ENCODE assay signal across 9 mouse cellular contexts in genomic region chr6:34874101-34874921, GRCm38 (mm10). TPM values are rescaled to one million over a fixed set of nuclear protein-coding genes. Genes with fewer than 3 reads are reported as not detected.
DNase-seq lines count a peak whose midpoint lies in the region; ATAC-seq lines count a peak whose summit lies in the region.
"Had no signal": no experiment of that assay in that cellular context is flagged by ENCODE, and none has a peak within 500 bp of the region (broad histone marks: within the 10 kb centered on the region; RNA-seq: fewer than 3 reads in every experiment).

No protein-coding gene starts in this region.

- H3K4me2 ChIP-seq in hindbrain, embryonic 16.5 days (ENCODE audit: low read length): no peak overlapping the region
- H3K4me2 ChIP-seq in heart, embryonic 13.5 days: peak overlapping the region; percentile 77

- H3K27me3 ChIP-seq in hindbrain, embryonic 10.5 days (ENCODE audit: insufficient read depth, poor library complexity, severe bottlenecking): no peaks in the 10 kb centered on the region
- no peaks in the 10 kb centered on the region for H3K27me3 ChIP-seq in hindbrain, embryonic 16.5 days (replicated peaks; ENCODE audit: control insufficient read depth, insufficient read depth, low read length)
- H3K27me3 ChIP-seq in heart, embryonic 13.5 days (replicated peaks): no peaks in the 10 kb centered on the region
- H3K27me3 ChIP-seq: CH12.LX had no signal

- H3K9me3 ChIP-seq in hindbrain, embryonic 10.5 days: no peaks in the 10 kb centered on the region
- H3K9me3 ChIP-seq in hindbrain, embryonic 16.5 days (ENCODE audit: control insufficient read depth, low read length): no peaks in the 10 kb centered on the region
- no peaks in the 10 kb centered on the region for H3K9me3 ChIP-seq in heart, embryonic 13.5 days

- no peak for ATAC-seq in hindbrain, embryonic 16.5 days
- ATAC-seq in common myeloid progenitor, adult 5-6 weeks (replicated peaks; ENCODE audit: low read depth, poor library complexity, severe bottlenecking): peak; percentile 31
- ATAC-seq in heart, embryonic 13.5 days (ENCODE audit: extremely low read depth, insufficient number of reproducible peaks, low FRiP score, low TSS enrichment): no peak
- ATAC-seq in megakaryocyte-erythroid progenitor cell, adult 5-6 weeks (replicated peaks; ENCODE audit: low FRiP score, low TSS enrichment, poor library complexity, severe bottlenecking): peak; percentile 8; the same call in 1 of the 2 replicates

- 72% methylated on average over 21 of the region's 21 CpGs for whole genome bisulfite sequencing in hindbrain, embryonic 10.5 days
- 72% methylated on average over 21 of the region's 21 CpGs for WGBS in hindbrain, embryonic 16.5 days
- WGBS in heart, embryonic 13.5 days: 31% methylated on average over 21 of the region's 21 CpGs

- H3K9ac ChIP-seq in hindbrain, embryonic 16.5 days (ENCODE audit: low read depth, low read length): no peak overlapping the region
- H3K9ac ChIP-seq in heart, embryonic 13.5 days: peak overlapping the region; percentile 60

- no peak for DNase-seq in hindbrain, embryonic 10.5 days (ENCODE audit: low spot score)
- DNase-seq in kidney, postnatal 25 days: peak; percentile 81 to 93
- no peak for DNase-seq in left cerebral cortex, postnatal 36 days (ENCODE audit: low spot score in 2 of 2)
- no peak for DNase-seq in layer of hippocampus, adult 8-10 months (ENCODE audit: low spot score in 2 of 2)

- intact Hi-C loops in left cerebral cortex, postnatal 36 days (cut with DNase I): loop anchor here (10.0 kb wide), 1 partner anchor 360 kb away; no protein-coding TSS in a partner anchor

- H3K36me3 ChIP-seq in hindbrain, embryonic 10.5 days: peaks cover 30% of the 10 kb centered on the region
- no peaks in the 10 kb centered on the region for H3K36me3 ChIP-seq in hindbrain, embryonic 16.5 days (ENCODE audit: control insufficient read depth, insufficient read depth, low read length)
- peaks cover 8% of the 10 kb centered on the region for H3K36me3 ChIP-seq in heart, embryonic 13.5 days

- H3K4me3 ChIP-seq in hindbrain, embryonic 10.5 days: no peak overlapping the region
- H3K4me3 ChIP-seq in hindbrain, embryonic 16.5 days (ENCODE audit: low read length): no peak overlapping the region
- H3K4me3 ChIP-seq in heart, embryonic 13.5 days: no peak overlapping the region

- peak overlapping the region; percentile 60 for H3K27ac ChIP-seq in hindbrain, embryonic 10.5 days
- no peak overlapping the region for H3K27ac ChIP-seq in hindbrain, embryonic 16.5 days (ENCODE audit: low read depth, low read length)
- peak overlapping the region; percentile 96 for H3K27ac ChIP-seq in heart, embryonic 13.5 days (replicated peaks)

- peaks cover 55% of the 10 kb centered on the region for H3K4me1 ChIP-seq in hindbrain, embryonic 10.5 days (replicated peaks)
- peaks cover 13% of the 10 kb centered on the region for H3K4me1 ChIP-seq in hindbrain, embryonic 16.5 days (ENCODE audit: control insufficient read depth, insufficient read depth, low read depth, low read length)
- H3K4me1 ChIP-seq in heart, embryonic 13.5 days: peaks cover 65% of the 10 kb centered on the region

RNA-seq across cellular contexts. Expression of gene Cyren, which starts 3.5 kb away (rescaled TPM):
- 17.9 and 18.4 TPM in 2 replicates for polyA plus RNA-seq in hindbrain, embryonic 10.5 days (2016; fragmentation: Nextera tagmentation; extraction: Ambion mirVana)
- polyA plus RNA-seq in hindbrain, embryonic 16.5 days (2015; fragmentation: Nextera tagmentation; extraction: Ambion mirVana): 9.7 and 9.8 TPM in 2 replicates
- 5.4 and 5.9 TPM in 2 replicates for total RNA-seq in common myeloid progenitor, adult 5-6 weeks (2017)
- polyA plus RNA-seq in heart, embryonic 13.5 days (2015; fragmentation: Nextera tagmentation; extraction: Ambion mirVana): 8.6 and 9.2 TPM in 2 replicates
- total RNA-seq in megakaryocyte-erythroid progenitor cell, adult 5-6 weeks (2014; fragmentation: Nextera tagmentation): 12.3 and 27.8 TPM in 2 replicates
- 5.6 and 8.5 TPM in 2 replicates for total RNA-seq in megakaryocyte-erythroid progenitor cell, adult 5-6 weeks (2017)
- total RNA-seq in left cerebral cortex, postnatal 36 days (2021): 1 to 10 TPM; 4.0 to 5.1 TPM
- total RNA-seq in layer of hippocampus, adult 8-10 months (2022): 1 to 10 TPM; 4.3 to 6.2 (median 5.3) TPM

RNA-seq across cellular contexts. Expression of gene Tmem140, which starts 11.4 kb away (rescaled TPM):
- polyA plus RNA-seq in hindbrain, embryonic 10.5 days (2016; fragmentation: Nextera tagmentation; extraction: Ambion mirVana): 1.6 and 1.9 TPM in 2 replicates
- polyA plus RNA-seq in hindbrain, embryonic 16.5 days (2015; fragmentation: Nextera tagmentation; extraction: Ambion mirVana): 1.1 and 1.7 TPM in 2 replicates
- 2.2 and 4.6 TPM in 2 replicates for total RNA-seq in common myeloid progenitor, adult 5-6 weeks (2017)
- polyA plus RNA-seq in heart, embryonic 13.5 days (2015; fragmentation: Nextera tagmentation; extraction: Ambion mirVana): 0.92 and 1.5 TPM in 2 replicates
- 1.8 and 1.9 TPM in 2 replicates for total RNA-seq in megakaryocyte-erythroid progenitor cell, adult 5-6 weeks (2014; fragmentation: Nextera tagmentation)
- total RNA-seq in megakaryocyte-erythroid progenitor cell, adult 5-6 weeks (2017): 2.2 and 3.7 TPM in 2 replicates
- 1 to 10 TPM; 3.1 to 3.5 TPM for total RNA-seq in left cerebral cortex, postnatal 36 days (2021)
- total RNA-seq in layer of hippocampus, adult 8-10 months (2022): 1 to 10 TPM; 4.3 to 5.9 (median 5.0) TPM

RNA-seq across cellular contexts. Expression of gene Wdr91, which starts 36.4 kb away (rescaled TPM):
- 13.5 and 14.3 TPM in 2 replicates for polyA plus RNA-seq in hindbrain, embryonic 10.5 days (2016; fragmentation: Nextera tagmentation; extraction: Ambion mirVana)
- polyA plus RNA-seq in hindbrain, embryonic 16.5 days (2015; fragmentation: Nextera tagmentation; extraction: Ambion mirVana): 13.9 and 14.8 TPM in 2 replicates
- 14.9 and 25.1 TPM in 2 replicates for total RNA-seq in common myeloid progenitor, adult 5-6 weeks (2017)
- polyA plus RNA-seq in heart, embryonic 13.5 days (2015; fragmentation: Nextera tagmentation; extraction: Ambion mirVana): 9.4 and 11.2 TPM in 2 replicates
- 19.9 and 24.4 TPM in 2 replicates for total RNA-seq in megakaryocyte-erythroid progenitor cell, adult 5-6 weeks (2014; fragmentation: Nextera tagmentation)
- total RNA-seq in megakaryocyte-erythroid progenitor cell, adult 5-6 weeks (2017): 24.4 and 37.8 TPM in 2 replicates
- total RNA-seq in left cerebral cortex, postnatal 36 days (2021): 10 to 100 TPM; 33.4 to 34.6 TPM
- total RNA-seq in layer of hippocampus, adult 8-10 months (2022): 10 to 100 TPM; 35.0 to 38.8 (median 37.4) TPM

RNA-seq across cellular contexts. Expression of gene Stra8, which starts 45.7 kb away (rescaled TPM):
- not detected in 2 replicates for polyA plus RNA-seq in hindbrain, embryonic 10.5 days (2016; fragmentation: Nextera tagmentation; extraction: Ambion mirVana)
- polyA plus RNA-seq in hindbrain, embryonic 16.5 days (2015; fragmentation: Nextera tagmentation; extraction: Ambion mirVana): not detected in 2 replicates
- total RNA-seq in common myeloid progenitor, adult 5-6 weeks (2017): not detected in 2 replicates
- polyA plus RNA-seq in heart, embryonic 13.5 days (2015; fragmentation: Nextera tagmentation; extraction: Ambion mirVana): not detected in 2 replicates
- total RNA-seq in megakaryocyte-erythroid progenitor cell, adult 5-6 weeks (2014; fragmentation: Nextera tagmentation): not detected in 2 replicates
- not detected in 2 replicates for total RNA-seq in megakaryocyte-erythroid progenitor cell, adult 5-6 weeks (2017)
- not detected for total RNA-seq in left cerebral cortex, postnatal 36 days (2021)
- total RNA-seq in layer of hippocampus, adult 8-10 months (2022): not detected

Comparison
In these comparisons a context has a peak if more than half of its experiments do, and no peak if none do; other contexts are left out.
1. DNase-seq: peak in kidney, postnatal 25 days (2 of 2); none in hindbrain, embryonic 10.5 days (single experiment), left cerebral cortex, postnatal 36 days (0 of 2) and layer of hippocampus, adult 8-10 months (0 of 2).
2. ATAC-seq: peak in common myeloid progenitor, adult 5-6 weeks (single experiment) and megakaryocyte-erythroid progenitor cell, adult 5-6 weeks (single experiment); none in hindbrain, embryonic 16.5 days (single experiment) and heart, embryonic 13.5 days (single experiment).